Mouse (Mus musculus) stomach, embryonic 15.5 days (tissue): ENCODE data around the gene Fcna. TPM values are rescaled to one million over a fixed set of nuclear protein-coding genes. Genes with fewer than 3 reads are reported as not detected.

Experiments used
- ATAC-seq: fragments of 200-750 bp; cut with Nextera tagmentation; 2 replicates; pipeline ENCODE4 v1.8.0; 2017; ENCODE audit warnings: low read depth, moderate number of reproducible peaks, moderate TSS enrichment; ENCODE audit not compliant: insufficient read depth, low FRiP score
- H3K27ac ChIP-seq: fragments of 300-500 bp; sonication (generic); 2 replicates; pipeline ENCODE4 v1.5.1; 2015; ENCODE audit warnings: mild to moderate bottlenecking, inconsistent platforms
- H3K27me3 ChIP-seq: fragments of 300-500 bp; sonication (generic); replicated peaks from 2 replicates; pipeline ENCODE4 v1.6.1; 2015; ENCODE audit warnings: inconsistent platforms
- H3K36me3 ChIP-seq: fragments of 300-500 bp; sonication (generic); 2 replicates; pipeline ENCODE4 v1.6.1; 2015; ENCODE audit warnings: inconsistent platforms
- H3K4me1 ChIP-seq: fragments of 300-500 bp; sonication (generic); 2 replicates; pipeline ENCODE4 v1.6.1; 2015; ENCODE audit warnings: inconsistent platforms
- H3K4me2 ChIP-seq: fragments of 300-500 bp; sonication (generic); 2 replicates; pipeline ENCODE4 v1.6.1; 2015; ENCODE audit warnings: mild to moderate bottlenecking, inconsistent platforms
- H3K4me3 ChIP-seq: fragments of 300-500 bp; sonication (generic); replicated peaks from 2 replicates; pipeline ENCODE4 v1.5.1; 2015; ENCODE audit warnings: inconsistent platforms
- H3K9ac ChIP-seq: fragments of 300-500 bp; sonication (generic); 2 replicates; pipeline ENCODE4 v1.6.1; 2015; ENCODE audit warnings: inconsistent platforms
- H3K9me3 ChIP-seq: fragments of 300-500 bp; sonication (generic); 2 replicates; pipeline ENCODE4 v1.6.1; 2016; ENCODE audit warnings: inconsistent platforms
- WGBS: fragments of 180-500 bp; shearing (Covaris S2); methylation state at CpG from one replicate; pipeline ENCODE4 v1.1.7; 2015; 5-methylcytosine and 5-hydroxymethylcytosine counted together
- polyA plus RNA-seq: library from polyadenylated mRNA; unstranded; fragments of >200 nt; fragmentation: Nextera tagmentation; extraction: Ambion mirVana; gene quantifications from 2 replicates; pipeline ENCODE4 v1.2.1, GENCODE M21; 2015

Gene Fcna
- polyA plus RNA-seq, 1 experiment from 2014 or later = 6.2 TPM

GRCm38 (mm10) chr2:25575432-25576027 is 52.3 kb downstream of the Fcna start:
- Histone ChIP-seq H3K4me3 (peak overlapping the region; percentile 50), H3K4me1 (peaks cover 55% of the 10 kb centered on the region), H3K27me3 (peaks cover 43% of the 10 kb centered on the region), H3K36me3 (no peaks in the 10 kb centered on the region), H3K9ac (peak overlapping the region; percentile 48; the same call in 1 of the 2 replicates), H3K4me2 (peak overlapping the region; percentile 92), H3K9me3 (no peaks in the 10 kb centered on the region), H3K27ac (peak overlapping the region; percentile 89)
- WGBS = 16% methylated on average over 21 of the region's 21 CpGs
- ATAC-seq = no peak

Other genes with a start within 250 kb of the Fcna start
- 10.1 and 13.0 TPM in 2 replicates for gene Entpd2, start 232.2 kb downstream of the Fcna start, polyA plus RNA-seq
- 47.0 and 49.6 TPM in 2 replicates for gene Npdc1, start 228.7 kb downstream of the Fcna start, polyA plus RNA-seq
- gene Fut7, start 204.8 kb downstream of the Fcna start, polyA plus RNA-seq = 0.17 and 0.30 TPM in 2 replicates
- gene Abca2, start 199.3 kb downstream of the Fcna start, polyA plus RNA-seq = 3.9 and 4.8 TPM in 2 replicates
- gene Clic3, start 171.2 kb downstream of the Fcna start, polyA plus RNA-seq = 11.9 and 26.5 TPM in 2 replicates
- 35.3 and 37.4 TPM in 2 replicates for gene Paxx, start 166.9 kb downstream of the Fcna start, polyA plus RNA-seq
- 6.8 and 7.5 TPM in 2 replicates for gene Ptgds, start 158.0 kb downstream of the Fcna start, polyA plus RNA-seq
- gene Lcn12, start 134.1 kb downstream of the Fcna start, polyA plus RNA-seq = not detected in 2 replicates
- 64.4 and 71.4 TPM in 2 replicates for gene Fbxw5, start 127.3 kb downstream of the Fcna start, polyA plus RNA-seq
- 8.3 and 8.6 TPM in 2 replicates for gene C8g, start 126.3 kb downstream of the Fcna start, polyA plus RNA-seq
- 29.4 and 31.2 TPM in 2 replicates for gene Traf2, start 81.1 kb downstream of the Fcna start, polyA plus RNA-seq
- gene Edf1, start 70.2 kb downstream of the Fcna start, polyA plus RNA-seq = 371 and 375 TPM in 2 replicates
- gene Mamdc4, start 53.2 kb downstream of the Fcna start, polyA plus RNA-seq = 74.5 and 104 TPM in 2 replicates
- gene Phpt1, start 52.8 kb downstream of the Fcna start, polyA plus RNA-seq = 144 and 151 TPM in 2 replicates
- gene Ajm1, start 46.3 kb downstream of the Fcna start, polyA plus RNA-seq = 1.0 and 1.1 TPM in 2 replicates
- 64.2 and 65.6 TPM in 2 replicates for gene Rabl6, start 19.5 kb downstream of the Fcna start, polyA plus RNA-seq
- 0.19 and 0.21 TPM in 2 replicates for gene Ccdc183, start 10.4 kb downstream of the Fcna start, polyA plus RNA-seq
- 24.3 and 25.0 TPM in 2 replicates for gene Tmem141, start 6.0 kb downstream of the Fcna start, polyA plus RNA-seq
- not detected in 2 replicates for gene Lcn8, start 25.1 kb upstream of the Fcna start, polyA plus RNA-seq
- not detected in 2 replicates for gene Lcn5, start 29.9 kb upstream of the Fcna start, polyA plus RNA-seq
- gene Lcn6, start 48.8 kb upstream of the Fcna start, polyA plus RNA-seq = not detected in 2 replicates
- not detected in 2 replicates for gene Lcn10, start 54.7 kb upstream of the Fcna start, polyA plus RNA-seq
- gene Obp2a, start 72.0 kb upstream of the Fcna start, polyA plus RNA-seq = not detected in 2 replicates
- 79.4 and 83.4 TPM in 2 replicates for gene Bmyc, start 78.7 kb upstream of the Fcna start, polyA plus RNA-seq
- not detected in 2 replicates for gene Obp2b, start 109.0 kb upstream of the Fcna start, polyA plus RNA-seq
- not detected in 2 replicates for gene Lcn3, start 137.5 kb upstream of the Fcna start, polyA plus RNA-seq
- gene Lcn11, start 149.0 kb upstream of the Fcna start, polyA plus RNA-seq = not detected in 2 replicates
- not detected in 2 replicates for gene Gm13539, start 154.2 kb upstream of the Fcna start, polyA plus RNA-seq
- gene Glt6d1, start 187.8 kb upstream of the Fcna start, polyA plus RNA-seq = not detected in 2 replicates
- gene Lcn9, start 195.1 kb upstream of the Fcna start, polyA plus RNA-seq = not detected in 2 replicates
- not detected in 2 replicates for gene Sohlh1, start 219.2 kb upstream of the Fcna start, polyA plus RNA-seq
- gene Kcnt1, start 235.7 kb upstream of the Fcna start, polyA plus RNA-seq = 0.39 and 0.62 TPM in 2 replicates